Mouse (Mus musculus): Measurements from ENCODE around the gene Gm36864.

DNA sequence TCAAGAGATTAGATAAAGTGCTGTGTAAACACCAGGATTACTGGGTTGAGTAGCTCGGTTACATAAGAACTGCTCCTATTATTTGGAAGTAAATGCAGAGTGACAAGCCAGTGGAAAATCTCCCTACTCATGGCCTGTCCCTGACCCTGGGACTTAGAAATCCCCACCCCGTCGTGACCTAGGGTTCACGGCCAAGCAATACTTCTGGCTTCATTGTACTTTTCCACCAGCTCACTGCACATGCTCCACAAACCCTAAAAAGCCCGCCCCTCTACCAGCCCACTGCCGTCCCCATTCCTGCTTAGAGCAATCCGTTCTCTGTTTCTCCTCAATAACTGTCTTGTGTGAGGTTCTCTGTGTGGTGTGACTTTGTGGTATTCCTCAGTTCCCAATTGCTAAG, 51.8 kb downstream of the Gm36864 start:
- TF ChIP-seq POLR2A (IDR thresholded peaks at IDR 0.05; ENCODE audit: extremely low read depth, insufficient read depth, low read length) (no peak), CTCF (IDR thresholded peaks at IDR 0.05; ENCODE audit: low read depth, low read length) (no peak)

All from liver, adult 2 months (tissue).